Mouse (Mus musculus) intestine, postnatal 0 days (tissue): ENCODE measurements at regions not wholly inside any gene's neighbourhood (a gene's known extent, or its start where the extent isn't known, plus 50 kb on each side); places are given as distances from the start of the nearest gene placed in this dataset.
"Not testable (repeated sequence)": the region's sequence is repeated elsewhere in the genome, so short reads cannot be mapped to it uniquely, and the experiment has no call there.

Experiments used
- ATAC-seq: fragments of 200-750 bp; cut with Nextera tagmentation; 2 replicates; pipeline ENCODE4 v1.8.0; 2017; ENCODE audit warnings: mild to moderate bottlenecking, moderate TSS enrichment, moderate library complexity
- H3K27ac ChIP-seq: fragments of 300-500 bp; sonication (generic); 2 replicates; pipeline ENCODE4 v1.5.1; 2014; ENCODE audit warnings: mild to moderate bottlenecking, low read depth, low read length, moderate library complexity
- H3K27me3 ChIP-seq: fragments of 300-500 bp; sonication (generic); replicated peaks from 2 replicates; pipeline ENCODE4 v1.6.1; 2014; ENCODE audit warnings: low read length, mixed read lengths; ENCODE audit not compliant: control insufficient read depth, insufficient read depth
- H3K36me3 ChIP-seq: fragments of 300-500 bp; sonication (generic); 2 replicates; pipeline ENCODE4 v1.6.1; 2014; ENCODE audit warnings: mild to moderate bottlenecking, moderate library complexity; ENCODE audit not compliant: control insufficient read depth, insufficient read depth
- H3K4me1 ChIP-seq: fragments of 300-500 bp; sonication (generic); replicated peaks from 2 replicates; pipeline ENCODE4 v1.6.1; 2014; ENCODE audit warnings: antibody characterized with exemption, low read length, mixed read lengths; ENCODE audit not compliant: control insufficient read depth, insufficient read depth
- H3K4me2 ChIP-seq: fragments of 300-500 bp; sonication (generic); replicated peaks from 2 replicates; pipeline ENCODE4 v1.6.1; 2014; ENCODE audit warnings: low read depth, mild to moderate bottlenecking, moderate library complexity
- H3K4me3 ChIP-seq: fragments of 300-500 bp; sonication (generic); 2 replicates; pipeline ENCODE4 v1.5.1; 2014; ENCODE audit warnings: low read depth, low read length
- H3K9ac ChIP-seq: fragments of 300-500 bp; sonication (generic); 2 replicates; pipeline ENCODE4 v1.6.1; 2014; ENCODE audit warnings: mild to moderate bottlenecking, low read depth, low read length
- H3K9me3 ChIP-seq: fragments of 300-500 bp; sonication (generic); 2 replicates; pipeline ENCODE4 v1.6.1; 2016; ENCODE audit warnings: mixed run types; ENCODE audit not compliant: control insufficient read depth
- CTCF ChIP-seq: sonication (generic); IDR thresholded peaks from 2 replicates; pipeline ENCODE4 v1.5.1; 2016; ENCODE audit warnings: low read depth, mild to moderate bottlenecking, control low read depth, antibody characterized with exemption, moderate library complexity
- WGBS: fragments of 180-500 bp; shearing (Covaris S2); extraction: QIAGEN DNeasy Blood & Tissue Kit; methylation state at CpG from one replicate; pipeline ENCODE4 v1.1.7; 2014; 5-methylcytosine and 5-hydroxymethylcytosine counted together

GRCm38 (mm10) chr15:34027111-34027510 lies 330.6 kb downstream of the 9430069I07Rik start:
- H3K9ac ChIP-seq, H3K27me3 ChIP-seq, H3K36me3 ChIP-seq, H3K4me1 ChIP-seq, H3K4me3 ChIP-seq, H3K4me2 ChIP-seq, ATAC-seq, H3K9me3 ChIP-seq, H3K27ac ChIP-seq: not testable (repeated sequence)
- WGBS, result 78% methylated on average over 8 of the region's 8 CpGs

DNA sequence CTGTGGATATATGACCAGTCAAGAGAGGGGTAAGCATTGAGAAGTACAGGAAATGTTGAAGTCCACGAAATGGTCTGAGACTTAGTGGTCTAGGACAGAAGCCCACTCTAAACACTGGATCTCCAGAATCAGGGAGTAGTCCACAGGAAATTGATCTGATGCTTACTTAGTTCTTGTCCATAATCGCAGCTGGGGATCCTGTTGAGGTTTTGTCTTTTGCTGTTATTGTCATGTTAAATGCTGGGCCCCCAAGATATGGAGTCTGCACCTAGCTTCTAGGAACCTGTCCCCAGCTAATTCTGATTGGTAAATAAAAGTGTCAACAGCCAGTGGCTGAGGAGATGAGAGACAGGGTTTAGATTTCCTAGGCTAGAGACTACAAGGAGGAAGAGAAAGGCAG lies 332.3 kb downstream of the 9430069I07Rik start:
- whole genome bisulfite sequencing, result 83% methylated on average over 2 of the region's 2 CpGs
- no peak for ATAC-seq
- H3K4me3 ChIP-seq, result no peak overlapping the region

GRCm38 (mm10) chr15:34021857-34022256 lies 335.8 kb downstream of the 9430069I07Rik start:
- no peaks in the 10 kb centered on the region for H3K27me3 ChIP-seq
- H3K4me2 ChIP-seq, result no peak overlapping the region
- no peak overlapping the region for H3K4me3 ChIP-seq
- ATAC-seq, result no peak
- H3K27ac ChIP-seq, result no peak overlapping the region
- H3K36me3 ChIP-seq, result no peaks in the 10 kb centered on the region
- TF ChIP-seq CTCF, result peak; percentile 88
- no peaks in the 10 kb centered on the region for H3K9me3 ChIP-seq
- WGBS, result 24% methylated on average over 11 of the region's 11 CpGs
- no peaks in the 10 kb centered on the region for H3K4me1 ChIP-seq
- no peak overlapping the region for H3K9ac ChIP-seq

More for the DNA sequence above, 332.3 kb downstream of the 9430069I07Rik start:
- no peaks in the 10 kb centered on the region for H3K27me3 ChIP-seq
- H3K4me1 ChIP-seq, result no peaks in the 10 kb centered on the region
- no peak overlapping the region for H3K4me2 ChIP-seq
- H3K27ac ChIP-seq, result no peak overlapping the region
- H3K36me3 ChIP-seq, result no peaks in the 10 kb centered on the region
- TF ChIP-seq CTCF, result no peak
- H3K9me3 ChIP-seq, result no peaks in the 10 kb centered on the region
- no peak overlapping the region for H3K9ac ChIP-seq

GRCm38 (mm10) chr15:34016397-34017156 lies 341.1 kb downstream of the 9430069I07Rik start:
- WGBS, result 48% methylated on average over 13 of the region's 13 CpGs
- Histone ChIP-seq H3K4me2 (no peak overlapping the region), H3K27ac (no peak overlapping the region), H3K9ac (no peak overlapping the region), H3K36me3 (no peaks in the 10 kb centered on the region), H3K4me1 (no peaks in the 10 kb centered on the region), H3K4me3 (no peak overlapping the region), H3K9me3 (no peaks in the 10 kb centered on the region), H3K27me3 (no peaks in the 10 kb centered on the region)
- ATAC-seq, result no peak
- peak; percentile 70 for TF ChIP-seq CTCF

- no peak overlapping the region for H3K4me3 ChIP-seq
- no peaks in the 10 kb centered on the region for H3K27me3 ChIP-seq
- H3K4me2 ChIP-seq, result no peak overlapping the region
- H3K36me3 ChIP-seq, result no peaks in the 10 kb centered on the region
- no peaks in the 10 kb centered on the region for H3K9me3 ChIP-seq
- WGBS, result 45% methylated on average over 1 of the region's 1 CpGs
- no peak for ATAC-seq
- no peak overlapping the region for H3K9ac ChIP-seq
- H3K4me1 ChIP-seq, result no peaks in the 10 kb centered on the region
- no peak for TF ChIP-seq CTCF
- H3K27ac ChIP-seq, result no peak overlapping the region
Observed at GRCm38 (mm10) chr15:34008591-34008990, 349.1 kb downstream of the 9430069I07Rik start.

DNA sequence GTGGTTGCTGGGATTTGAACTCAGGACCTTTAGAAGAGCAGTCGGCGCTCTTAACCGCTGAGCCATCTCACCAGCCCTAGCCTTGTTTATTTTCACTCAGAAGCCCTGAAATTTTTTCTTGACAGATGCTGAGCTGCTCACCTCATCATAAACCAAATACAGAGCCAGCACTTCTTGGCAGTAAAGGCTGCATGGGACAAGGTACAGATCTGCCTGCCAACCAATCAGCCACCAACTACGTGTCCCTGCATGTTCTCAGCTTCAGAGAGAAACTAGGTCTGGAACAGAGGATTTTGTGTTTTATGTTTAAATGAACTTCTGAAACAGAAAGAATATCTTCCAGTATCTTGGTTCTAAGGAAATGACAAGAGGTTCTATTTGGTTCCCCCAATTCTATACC lies 365.3 kb downstream of the 9430069I07Rik start:
- no peak for ATAC-seq
- no peak for TF ChIP-seq CTCF
- no peak overlapping the region for H3K9ac ChIP-seq
- H3K4me2 ChIP-seq, result no peak overlapping the region
- H3K27ac ChIP-seq, result no peak overlapping the region
- no peaks in the 10 kb centered on the region for H3K9me3 ChIP-seq
- no peaks in the 10 kb centered on the region for H3K27me3 ChIP-seq
- WGBS, result 78% methylated on average over 4 of the region's 4 CpGs
- no peak overlapping the region for H3K4me3 ChIP-seq
- H3K36me3 ChIP-seq, result no peaks in the 10 kb centered on the region
- H3K4me1 ChIP-seq, result no peaks in the 10 kb centered on the region
